Mouse (Mus musculus): ENCODE results near the gene Ccr1. TPM values are rescaled to one million over a fixed set of nuclear protein-coding genes. Genes with fewer than 3 reads are reported as not detected.
"Not testable (repeated sequence)": the region's sequence is repeated elsewhere in the genome, so short reads cannot be mapped to it uniquely, and the experiment has no call there.

The Ccr1 gene
- polyA plus RNA-seq, 1 experiment from 2014 or later, result 3.7 TPM

- not testable (repeated sequence) for H3K9me3 ChIP-seq; H3K4me3 ChIP-seq (replicated peaks); H3K9ac ChIP-seq; H3K27me3 ChIP-seq (replicated peaks); ATAC-seq; H3K4me1 ChIP-seq (replicated peaks); H3K36me3 ChIP-seq; H3K27ac ChIP-seq; H3K4me2 ChIP-seq (replicated peaks)
- WGBS, result no CpG with 5 or more reads among the region's 3 CpGs
Observed at GRCm38 (mm10) chr9:123980858-123981475, 12.5 kb upstream of the Ccr1 start.

GRCm38 (mm10) chr9:123978308-123978707 lies 9.8 kb upstream of the Ccr1 start, which contains the start of gene Ccr1l1:
Gene Ccr1l1 (minus strand): TSS chr9:123978408.
- Histone ChIP-seq H3K27ac (no peak within 1 kb of the TSS), H3K27me3 (replicated peaks) (no peaks in the 10 kb centered on the region), H3K36me3 (no peaks in the 10 kb centered on the region), H3K9ac (no peak within 1 kb of the TSS), H3K4me2 (replicated peaks) (no peak within 1 kb of the TSS), H3K4me1 (replicated peaks) (no peaks in the 10 kb centered on the region), H3K4me3 (replicated peaks) (no peak within 1 kb of the TSS), H3K9me3 (no peaks in the 10 kb centered on the region)
- no peak for ATAC-seq
- 49% methylated on average over 1 of the region's 1 CpGs for WGBS

GRCm38 (mm10) chr9:123976876-123977663 lies 8.6 kb upstream of the Ccr1 start:
- no peak overlapping the region for H3K4me3 ChIP-seq (replicated peaks)
- no peaks in the 10 kb centered on the region for H3K4me1 ChIP-seq (replicated peaks)
- H3K9me3 ChIP-seq, result no peaks in the 10 kb centered on the region
- WGBS, result 78% methylated on average over 9 of the region's 9 CpGs
- no peak overlapping the region for H3K27ac ChIP-seq
- no peak for ATAC-seq
- H3K36me3 ChIP-seq, result no peaks in the 10 kb centered on the region
- no peaks in the 10 kb centered on the region for H3K27me3 ChIP-seq (replicated peaks)
- no peak overlapping the region for H3K4me2 ChIP-seq (replicated peaks)
- no peak overlapping the region for H3K9ac ChIP-seq

- Histone ChIP-seq H3K36me3 (no peaks in the 10 kb centered on the region), H3K4me3 (replicated peaks) (no peak overlapping the region), H3K9me3 (no peaks in the 10 kb centered on the region), H3K4me1 (replicated peaks) (no peaks in the 10 kb centered on the region), H3K4me2 (replicated peaks) (no peak overlapping the region), H3K27ac (no peak overlapping the region), H3K9ac (no peak overlapping the region), H3K27me3 (replicated peaks) (no peaks in the 10 kb centered on the region)
- ATAC-seq, result no peak
- WGBS, result 71% methylated on average over 2 of the region's 2 CpGs
Observed at GRCm38 (mm10) chr9:123975630-123976029, 7.1 kb upstream of the Ccr1 start.

DNA sequence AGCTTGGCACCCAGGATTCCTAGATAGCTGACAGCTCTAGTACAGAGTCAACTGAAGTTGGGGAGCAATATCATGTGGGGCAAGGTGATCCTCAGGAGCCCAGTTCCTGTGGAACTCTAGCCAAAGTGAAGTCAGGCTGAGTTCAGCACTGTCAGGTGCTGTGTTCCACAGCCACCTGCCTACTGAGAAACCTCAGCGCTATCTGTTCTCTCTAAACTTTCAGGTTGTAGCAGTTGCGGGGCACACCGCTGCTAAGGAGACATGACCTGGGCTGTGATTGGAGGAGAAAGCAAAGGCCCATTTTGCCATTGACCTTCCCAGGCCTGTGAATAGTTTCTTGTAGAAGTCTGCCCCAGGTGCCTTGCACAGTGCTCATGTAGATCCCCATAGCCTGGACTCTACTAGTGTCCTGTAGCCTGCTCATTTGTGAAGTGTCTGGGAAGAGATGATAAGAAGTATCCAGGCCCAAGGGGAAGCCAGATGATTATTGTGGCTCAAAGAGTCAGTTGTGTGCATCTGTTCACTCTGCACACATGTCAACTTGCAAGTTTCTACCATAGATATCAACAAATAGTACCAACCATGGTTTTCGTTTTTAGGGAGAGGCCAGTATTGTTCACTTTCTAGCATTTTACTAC lies 1.5 kb downstream of the Ccr1 start:
- H3K4me3 ChIP-seq (replicated peaks); H3K36me3 ChIP-seq; H3K27ac ChIP-seq; H3K27me3 ChIP-seq (replicated peaks); H3K4me1 ChIP-seq (replicated peaks); H3K9me3 ChIP-seq; H3K4me2 ChIP-seq (replicated peaks); H3K9ac ChIP-seq; ATAC-seq: not testable (repeated sequence)
- WGBS, result 71% methylated on average over 1 of the region's 4 CpGs

DNA sequence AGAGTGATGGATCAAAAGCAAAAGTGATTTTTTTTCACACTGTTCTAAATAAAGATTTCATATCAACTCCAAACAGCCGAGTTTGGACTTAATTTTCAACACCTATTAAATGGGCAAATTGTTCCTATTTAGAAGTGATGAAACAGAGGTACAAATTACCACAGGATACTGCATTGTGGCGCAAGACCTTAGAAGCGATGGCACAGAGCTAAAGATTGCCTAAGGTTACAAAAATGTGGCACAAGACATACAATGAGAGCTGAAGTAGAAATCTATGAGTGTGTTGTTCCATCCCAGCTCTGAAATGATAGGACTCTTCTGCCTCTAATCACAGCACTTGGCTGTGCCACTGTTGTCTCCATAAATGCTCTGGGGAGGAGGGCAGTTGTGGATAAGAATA lies 3.7 kb downstream of the Ccr1 start:
- H3K9me3 ChIP-seq, result no peaks in the 10 kb centered on the region
- H3K36me3 ChIP-seq, result no peaks in the 10 kb centered on the region
- 83% methylated on average over 3 of the region's 3 CpGs for WGBS
- no peak overlapping the region for H3K27ac ChIP-seq
- H3K27me3 ChIP-seq (replicated peaks), result no peaks in the 10 kb centered on the region
- no peaks in the 10 kb centered on the region for H3K4me1 ChIP-seq (replicated peaks)
- ATAC-seq, result no peak
- no peak overlapping the region for H3K4me2 ChIP-seq (replicated peaks)
- no peak overlapping the region for H3K4me3 ChIP-seq (replicated peaks)
- no peak overlapping the region for H3K9ac ChIP-seq

- no peak for ATAC-seq
- H3K4me1 ChIP-seq (replicated peaks), result no peaks in the 10 kb centered on the region
- H3K4me2 ChIP-seq (replicated peaks), result no peak overlapping the region
- H3K4me3 ChIP-seq (replicated peaks), result no peak overlapping the region
- no peak overlapping the region for H3K9ac ChIP-seq
- no peaks in the 10 kb centered on the region for H3K36me3 ChIP-seq
- no peak overlapping the region for H3K27ac ChIP-seq
- no peaks in the 10 kb centered on the region for H3K9me3 ChIP-seq
- WGBS, result 81% methylated on average over 1 of the region's 1 CpGs
- no peaks in the 10 kb centered on the region for H3K27me3 ChIP-seq (replicated peaks)
Observed at GRCm38 (mm10) chr9:123960161-123960560, 8.3 kb downstream of the Ccr1 start.

DNA sequence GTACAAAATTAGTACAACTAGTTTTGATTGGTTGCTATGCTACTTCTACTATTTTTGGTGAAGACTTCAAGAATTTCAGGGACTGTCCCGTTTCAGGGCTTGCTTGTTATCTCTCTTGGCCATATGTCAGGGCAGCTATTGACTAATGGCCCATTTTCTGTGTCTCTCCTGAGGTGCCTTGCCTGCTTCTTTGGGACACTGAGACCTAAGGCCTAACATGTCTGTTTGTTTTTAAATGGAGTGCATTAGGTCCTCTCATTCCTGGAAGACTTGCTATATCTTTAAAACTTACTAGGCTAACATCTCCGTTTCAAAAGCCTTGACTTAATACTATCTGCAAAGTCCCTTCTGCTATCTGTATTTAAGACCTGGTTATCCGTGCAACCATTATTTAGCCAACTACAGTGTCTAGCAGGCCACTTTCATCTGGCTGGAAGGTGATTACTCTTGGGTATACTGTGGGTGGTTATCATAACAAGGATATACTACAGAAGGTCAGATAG lies 10.5 kb downstream of the Ccr1 start:
- Histone ChIP-seq H3K4me3 (replicated peaks) (no peak overlapping the region), H3K4me1 (replicated peaks) (no peaks in the 10 kb centered on the region), H3K9me3 (no peaks in the 10 kb centered on the region), H3K4me2 (replicated peaks) (no peak overlapping the region), H3K27ac (no peak overlapping the region), H3K27me3 (replicated peaks) (no peaks in the 10 kb centered on the region), H3K9ac (no peak overlapping the region), H3K36me3 (no peaks in the 10 kb centered on the region)
- peak; percentile 49; the same call in 1 of the 2 replicates for ATAC-seq
- WGBS, result 71% methylated on average over 3 of the region's 3 CpGs

DNA sequence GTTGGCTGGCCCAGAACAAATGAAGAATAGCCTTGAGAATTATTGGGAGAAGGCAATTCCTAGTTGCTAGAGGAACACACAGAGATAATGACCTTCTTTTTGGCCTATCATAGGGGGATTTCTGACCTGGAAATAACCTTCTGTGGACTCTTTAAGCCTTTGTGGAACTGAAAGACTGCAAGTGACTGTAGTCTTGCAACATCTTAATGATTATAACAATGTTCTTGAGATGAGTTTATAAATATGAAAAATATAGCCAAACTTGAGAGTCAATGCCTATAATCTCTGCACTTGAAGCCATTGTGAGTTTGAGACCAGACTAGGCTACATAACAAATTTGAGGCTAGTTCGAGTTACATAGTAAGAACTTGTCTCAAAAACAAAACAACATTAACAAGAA lies 11.6 kb downstream of the Ccr1 start:
- Histone ChIP-seq H3K4me1 (replicated peaks) (no peaks in the 10 kb centered on the region), H3K9ac (no peak overlapping the region), H3K27me3 (replicated peaks) (no peaks in the 10 kb centered on the region), H3K9me3 (no peaks in the 10 kb centered on the region), H3K4me3 (replicated peaks) (no peak overlapping the region), H3K4me2 (replicated peaks) (no peak overlapping the region), H3K27ac (no peak overlapping the region), H3K36me3 (no peaks in the 10 kb centered on the region)
- WGBS, result 88% methylated on average over 1 of the region's 1 CpGs
- ATAC-seq, result no peak

GRCm38 (mm10) chr9:123953551-123953950 lies 14.9 kb downstream of the Ccr1 start:
- ATAC-seq, result no peak

DNA sequence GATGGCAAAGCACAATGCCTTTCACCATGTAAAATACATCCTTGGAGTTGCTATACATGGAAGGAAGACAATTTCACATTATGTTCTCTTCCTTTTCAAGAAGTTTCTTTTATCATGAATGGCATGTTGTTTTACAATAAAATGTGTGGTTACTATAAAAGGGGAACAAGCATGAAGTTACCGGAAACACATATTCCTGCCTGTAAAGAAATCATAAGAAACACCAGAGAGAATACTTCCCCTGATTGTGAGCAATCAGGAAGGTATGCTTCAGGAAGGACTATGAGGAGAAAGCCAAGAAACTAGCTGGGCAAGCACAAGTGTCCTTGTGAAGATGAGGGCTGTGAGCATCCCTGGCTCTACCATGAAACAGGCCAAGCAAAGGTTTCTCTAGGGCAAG lies 17.3 kb downstream of the Ccr1 start:
- Histone ChIP-seq H3K4me1 (replicated peaks) (no peaks in the 10 kb centered on the region), H3K36me3 (no peaks in the 10 kb centered on the region), H3K27me3 (replicated peaks) (no peaks in the 10 kb centered on the region), H3K27ac (no peak overlapping the region), H3K4me2 (replicated peaks) (no peak overlapping the region), H3K9ac (no peak overlapping the region), H3K9me3 (no peaks in the 10 kb centered on the region), H3K4me3 (replicated peaks) (no peak overlapping the region)
- 86% methylated on average over 1 of the region's 1 CpGs for WGBS
- ATAC-seq, result no peak

More at GRCm38 (mm10) chr9:123953551-123953950, 14.9 kb downstream of the Ccr1 start:
- H3K27me3 ChIP-seq (replicated peaks), result no peaks in the 10 kb centered on the region
- no peak overlapping the region for H3K4me3 ChIP-seq (replicated peaks)
- 74% methylated on average over 2 of the region's 2 CpGs for WGBS
- no peak overlapping the region for H3K9ac ChIP-seq
- H3K27ac ChIP-seq, result no peak overlapping the region
- H3K4me2 ChIP-seq (replicated peaks), result no peak overlapping the region
- H3K36me3 ChIP-seq, result no peaks in the 10 kb centered on the region
- H3K4me1 ChIP-seq (replicated peaks), result no peaks in the 10 kb centered on the region
- H3K9me3 ChIP-seq, result no peaks in the 10 kb centered on the region

GRCm38 (mm10) chr9:123949432-123949831 lies 19.1 kb downstream of the Ccr1 start:
- WGBS, result 94% methylated on average over 2 of the region's 2 CpGs
- no peaks in the 10 kb centered on the region for H3K36me3 ChIP-seq
- no peak overlapping the region for H3K4me3 ChIP-seq (replicated peaks)
- H3K27ac ChIP-seq, result no peak overlapping the region
- H3K4me1 ChIP-seq (replicated peaks), result no peaks in the 10 kb centered on the region
- H3K27me3 ChIP-seq (replicated peaks), result no peaks in the 10 kb centered on the region
- H3K9ac ChIP-seq, result no peak overlapping the region
- no peak for ATAC-seq
- H3K9me3 ChIP-seq, result no peaks in the 10 kb centered on the region
- H3K4me2 ChIP-seq (replicated peaks), result no peak overlapping the region

Data from intestine, embryonic 15.5 days (tissue).